Mouse (Mus musculus): Measurements from ENCODE around the gene Cst3. TPM values are rescaled to one million over a fixed set of nuclear protein-coding genes. Genes with fewer than 3 reads are reported as not detected.

Cst3 gene
- polyA plus RNA-seq, 1 experiment = 1,366 TPM

DNA sequence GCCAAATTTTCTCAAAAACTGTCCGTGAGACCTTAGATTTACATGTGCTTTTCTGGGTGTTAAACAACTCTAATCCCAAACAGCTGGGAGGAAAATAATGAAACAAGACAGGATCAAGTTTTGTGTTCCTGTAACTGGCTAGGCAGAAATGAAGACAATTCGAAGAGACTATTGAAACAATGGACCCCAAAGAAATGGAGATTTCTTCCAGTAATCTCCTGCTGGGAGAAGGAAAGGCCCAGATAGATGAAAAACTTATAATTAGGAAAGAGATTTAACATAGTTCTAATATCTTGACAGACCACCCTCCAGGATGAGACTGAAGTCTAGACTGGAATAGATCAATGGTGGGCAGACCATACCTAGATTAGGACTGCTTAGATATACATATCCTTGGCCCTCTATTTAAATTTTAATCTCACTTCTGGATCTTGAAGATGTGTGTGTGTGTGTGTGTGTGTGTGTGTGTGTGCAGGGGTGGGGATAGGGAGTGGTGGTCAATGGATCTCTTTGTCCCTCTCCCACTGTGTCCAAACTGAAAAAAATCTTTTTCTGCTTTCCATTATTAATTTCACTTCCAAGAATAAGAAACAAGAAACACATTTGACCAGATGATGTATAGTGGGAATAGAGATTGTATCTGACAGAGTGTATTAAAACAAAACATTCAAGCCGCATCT lies 14.0 kb upstream of the Cst3 start:
- no peaks in the 10 kb centered on the region for H3K27me3 ChIP-seq (ENCODE audit: control insufficient read depth, insufficient read depth, low read length)
- no peak overlapping the region for H3K4me3 ChIP-seq (ENCODE audit: control insufficient read depth, insufficient read depth, low read length)
- no peaks in the 10 kb centered on the region for H3K36me3 ChIP-seq (ENCODE audit: control insufficient read depth, insufficient read depth, low read length)
- WGBS = 93% methylated on average over 3 of the region's 3 CpGs
- TF ChIP-seq CTCF (IDR thresholded peaks at IDR 0.05; ENCODE audit: borderline replicate concordance, control insufficient read depth, extremely low read depth, insufficient read depth, low read length, poor library complexity) (no peak), POLR2A (IDR thresholded peaks at IDR 0.05; ENCODE audit: control insufficient read depth, extremely low read depth, insufficient read depth, low read length, poor library complexity) (no peak)
- H3K4me1 ChIP-seq (replicated peaks; ENCODE audit: control insufficient read depth, insufficient read depth, low read length) = no peaks in the 10 kb centered on the region
- no peak overlapping the region for H3K27ac ChIP-seq (ENCODE audit: control insufficient read depth, insufficient read depth, low read length)
- DNase-seq = no peak

- WGBS = 86% methylated on average over 3 of the region's 3 CpGs
- TF ChIP-seq CTCF (IDR thresholded peaks at IDR 0.05; ENCODE audit: borderline replicate concordance, control insufficient read depth, extremely low read depth, insufficient read depth, low read length, poor library complexity) (no peak), POLR2A (IDR thresholded peaks at IDR 0.05; ENCODE audit: control insufficient read depth, extremely low read depth, insufficient read depth, low read length, poor library complexity) (no peak)
These were observed 13.4 kb upstream of the Cst3 start for GRCm38 (mm10) chr2:148888872-148889271.

GRCm38 (mm10) chr2:148884738-148885137 lies 9.2 kb upstream of the Cst3 start:
- H3K4me3 ChIP-seq (ENCODE audit: control insufficient read depth, insufficient read depth, low read length) = no peak overlapping the region
- H3K4me1 ChIP-seq (replicated peaks; ENCODE audit: control insufficient read depth, insufficient read depth, low read length) = no peaks in the 10 kb centered on the region
- no peaks in the 10 kb centered on the region for H3K36me3 ChIP-seq (ENCODE audit: control insufficient read depth, insufficient read depth, low read length)
- H3K27me3 ChIP-seq (ENCODE audit: control insufficient read depth, insufficient read depth, low read length) = no peaks in the 10 kb centered on the region
- TF ChIP-seq CTCF (IDR thresholded peaks at IDR 0.05; ENCODE audit: borderline replicate concordance, control insufficient read depth, extremely low read depth, insufficient read depth, low read length, poor library complexity) (no peak), POLR2A (IDR thresholded peaks at IDR 0.05; ENCODE audit: control insufficient read depth, extremely low read depth, insufficient read depth, low read length, poor library complexity) (no peak)
- no peak for DNase-seq
- H3K27ac ChIP-seq (ENCODE audit: control insufficient read depth, insufficient read depth, low read length) = no peak overlapping the region

More at GRCm38 (mm10) chr2:148888872-148889271, 13.4 kb upstream of the Cst3 start:
- no peaks in the 10 kb centered on the region for H3K4me1 ChIP-seq (replicated peaks; ENCODE audit: control insufficient read depth, insufficient read depth, low read length)
- H3K36me3 ChIP-seq (ENCODE audit: control insufficient read depth, insufficient read depth, low read length) = no peaks in the 10 kb centered on the region
- no peak overlapping the region for H3K27ac ChIP-seq (ENCODE audit: control insufficient read depth, insufficient read depth, low read length)
- no peak overlapping the region for H3K4me3 ChIP-seq (ENCODE audit: control insufficient read depth, insufficient read depth, low read length)
- DNase-seq = no peak
- no peaks in the 10 kb centered on the region for H3K27me3 ChIP-seq (ENCODE audit: control insufficient read depth, insufficient read depth, low read length)

DNA sequence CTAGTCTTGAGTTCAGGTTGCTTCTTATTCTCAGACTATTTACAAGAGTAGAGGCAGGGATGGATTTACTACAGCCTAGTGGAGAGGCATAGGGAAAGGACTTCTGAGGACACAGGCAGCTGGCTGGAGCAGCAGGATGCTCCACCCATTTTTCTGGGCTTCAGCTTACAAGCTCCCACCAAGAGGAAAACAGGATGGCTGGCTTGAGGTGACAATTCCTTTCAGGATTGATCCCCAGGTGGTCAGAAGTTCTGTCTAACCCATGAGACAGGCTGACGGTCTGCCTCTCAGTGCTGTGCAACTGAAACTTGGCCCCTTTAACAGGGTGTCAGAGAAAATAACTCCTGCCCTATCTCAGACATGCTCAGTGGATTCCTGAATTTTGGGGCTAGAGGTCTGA lies 3.7 kb upstream of the Cst3 start:
- no peak overlapping the region for H3K27ac ChIP-seq (ENCODE audit: control insufficient read depth, insufficient read depth, low read length)
- no peaks in the 10 kb centered on the region for H3K27me3 ChIP-seq (ENCODE audit: control insufficient read depth, insufficient read depth, low read length)
- no peaks in the 10 kb centered on the region for H3K36me3 ChIP-seq (ENCODE audit: control insufficient read depth, insufficient read depth, low read length)
- H3K4me3 ChIP-seq (ENCODE audit: control insufficient read depth, insufficient read depth, low read length) = no peak overlapping the region
- WGBS = 96% methylated on average over 1 of the region's 1 CpGs
- peaks cover 9% of the 10 kb centered on the region for H3K4me1 ChIP-seq (replicated peaks; ENCODE audit: control insufficient read depth, insufficient read depth, low read length)
- DNase-seq = no peak
- no peak for TF ChIP-seq POLR2A (IDR thresholded peaks at IDR 0.05; ENCODE audit: control insufficient read depth, extremely low read depth, insufficient read depth, low read length, poor library complexity)
- no peak for TF ChIP-seq CTCF (IDR thresholded peaks at IDR 0.05; ENCODE audit: borderline replicate concordance, control insufficient read depth, extremely low read depth, insufficient read depth, low read length, poor library complexity)

- Histone ChIP-seq H3K27ac (ENCODE audit: control insufficient read depth, insufficient read depth, low read length) (no peak overlapping the region), H3K4me3 (ENCODE audit: control insufficient read depth, insufficient read depth, low read length) (no peak overlapping the region), H3K4me1 (replicated peaks; ENCODE audit: control insufficient read depth, insufficient read depth, low read length) (peaks cover 14% of the 10 kb centered on the region), H3K36me3 (ENCODE audit: control insufficient read depth, insufficient read depth, low read length) (no peaks in the 10 kb centered on the region), H3K27me3 (ENCODE audit: control insufficient read depth, insufficient read depth, low read length) (no peaks in the 10 kb centered on the region)
- TF ChIP-seq POLR2A (IDR thresholded peaks at IDR 0.05; ENCODE audit: control insufficient read depth, extremely low read depth, insufficient read depth, low read length, poor library complexity) (no peak), CTCF (IDR thresholded peaks at IDR 0.05; ENCODE audit: borderline replicate concordance, control insufficient read depth, extremely low read depth, insufficient read depth, low read length, poor library complexity) (no peak)
- WGBS = 64% methylated on average over 2 of the region's 2 CpGs
- DNase-seq = no peak
These were observed 3.2 kb upstream of the Cst3 start for GRCm38 (mm10) chr2:148878641-148879130.

GRCm38 (mm10) chr2:148877016-148877770 lies 1.7 kb upstream of the Cst3 start:
- H3K27ac ChIP-seq (ENCODE audit: control insufficient read depth, insufficient read depth, low read length) = no peak overlapping the region
- no peaks in the 10 kb centered on the region for H3K27me3 ChIP-seq (ENCODE audit: control insufficient read depth, insufficient read depth, low read length)
- no peak overlapping the region for H3K4me3 ChIP-seq (ENCODE audit: control insufficient read depth, insufficient read depth, low read length)
- peaks cover 20% of the 10 kb centered on the region for H3K4me1 ChIP-seq (replicated peaks; ENCODE audit: control insufficient read depth, insufficient read depth, low read length)
- TF ChIP-seq CTCF (IDR thresholded peaks at IDR 0.05; ENCODE audit: borderline replicate concordance, control insufficient read depth, extremely low read depth, insufficient read depth, low read length, poor library complexity) (no peak), POLR2A (IDR thresholded peaks at IDR 0.05; ENCODE audit: control insufficient read depth, extremely low read depth, insufficient read depth, low read length, poor library complexity) (no peak)
- H3K36me3 ChIP-seq (ENCODE audit: control insufficient read depth, insufficient read depth, low read length) = no peaks in the 10 kb centered on the region
- no peak for DNase-seq
- 31% methylated on average over 3 of the region's 3 CpGs for WGBS
